ENCODE assay signal across 12 mouse cellular contexts in genomic region chr2:73607609-73608008, GRCm38 (mm10). TPM values are rescaled to one million over a fixed set of nuclear protein-coding genes. Genes with fewer than 3 reads are reported as not detected.
DNase-seq lines count a peak whose midpoint lies in the region; ATAC-seq and TF ChIP-seq lines count a peak whose summit lies in the region.
"Had no signal": no experiment of that assay in that cellular context is flagged by ENCODE, and none has a peak within 500 bp of the region (broad histone marks: within the 10 kb centered on the region; RNA-seq: fewer than 3 reads in every experiment).

No protein-coding gene starts in this region.

- TF ChIP-seq CTCF in liver, postnatal 0 days (IDR thresholded peaks at IDR 0.05; ENCODE audit: low read depth): no peak

- H3K9me3 ChIP-seq in heart, embryonic 11.5 days (replicated peaks; ENCODE audit: control insufficient read depth, low read length): no peaks in the 10 kb centered on the region
- H3K9me3 ChIP-seq in megakaryocyte, embryonic 14.5 days: no peaks in the 10 kb centered on the region
- H3K9me3 ChIP-seq in embryonic facial prominence, embryonic 10.5 days: no peaks in the 10 kb centered on the region
- H3K9me3 ChIP-seq in limb, embryonic 12.5 days: no peaks in the 10 kb centered on the region
- H3K9me3 ChIP-seq in liver, postnatal 0 days (ENCODE audit: low read length): no peaks in the 10 kb centered on the region

- H3K36me3 ChIP-seq in heart, embryonic 11.5 days (ENCODE audit: control insufficient read depth, insufficient read depth, low read length): no peaks in the 10 kb centered on the region
- no peaks in the 10 kb centered on the region for H3K36me3 ChIP-seq in megakaryocyte, embryonic 14.5 days (replicated peaks; ENCODE audit: low read length)
- H3K36me3 ChIP-seq in embryonic facial prominence, embryonic 10.5 days (replicated peaks): peaks cover 28% of the 10 kb centered on the region
- peaks cover 16% of the 10 kb centered on the region for H3K36me3 ChIP-seq in limb, embryonic 12.5 days
- H3K36me3 ChIP-seq in liver, postnatal 0 days (replicated peaks; ENCODE audit: insufficient read depth, low read length): no peaks in the 10 kb centered on the region

- peak; percentile 23 to 37 for DNase-seq in heart, adult 18-20 months
- DNase-seq in embryonic facial prominence, embryonic 10.5 days (ENCODE audit: low spot score): no peak
- DNase-seq in cerebellum, postnatal 10 days: no peak
- DNase-seq in liver, postnatal 0 days: no peak
- DNase-seq: cerebellum, postnatal 25 days; gastrocnemius, postnatal 10 days; kidney, postnatal 25 days; thymus, postnatal 14 days had no signal

- H3K4me1 ChIP-seq in heart, embryonic 11.5 days (ENCODE audit: control insufficient read depth, insufficient read depth, low read length): peaks cover 10% of the 10 kb centered on the region
- H3K4me1 ChIP-seq in megakaryocyte, embryonic 14.5 days: peaks cover 75% of the 10 kb centered on the region
- peaks cover 23% of the 10 kb centered on the region for H3K4me1 ChIP-seq in embryonic facial prominence, embryonic 10.5 days
- peaks cover 17% of the 10 kb centered on the region for H3K4me1 ChIP-seq in limb, embryonic 12.5 days (replicated peaks)
- H3K4me1 ChIP-seq in liver, postnatal 0 days (ENCODE audit: insufficient read depth): no peaks in the 10 kb centered on the region

- 24% methylated on average over 4 of the region's 4 CpGs for WGBS in heart, embryonic 11.5 days (ENCODE audit: insufficient replicate concordance)
- WGBS in embryonic facial prominence, embryonic 10.5 days: 26% methylated on average over 4 of the region's 4 CpGs
- WGBS in limb, embryonic 12.5 days: 9% methylated on average over 4 of the region's 4 CpGs
- WGBS in liver, postnatal 0 days (ENCODE audit: insufficient replicate concordance): 48% methylated on average over 4 of the region's 4 CpGs

- ATAC-seq in heart, embryonic 11.5 days (replicated peaks; ENCODE audit: insufficient number of reproducible peaks, low FRiP score, low TSS enrichment): no peak
- no peak for ATAC-seq in megakaryocyte, adult 5-6 weeks (ENCODE audit: poor library complexity, severe bottlenecking)
- no peak for ATAC-seq in limb, embryonic 12.5 days (ENCODE audit: insufficient number of reproducible peaks, insufficient read depth, low FRiP score, low TSS enrichment, low read depth)
- no peak for ATAC-seq in liver, postnatal 0 days

- no peak overlapping the region for H3K27ac ChIP-seq in heart, embryonic 11.5 days (ENCODE audit: low read depth, low read length)
- peak overlapping the region; percentile 67 for H3K27ac ChIP-seq in embryonic facial prominence, embryonic 10.5 days (replicated peaks)
- peak overlapping the region; percentile 64 for H3K27ac ChIP-seq in limb, embryonic 12.5 days
- no peak overlapping the region for H3K27ac ChIP-seq in liver, postnatal 0 days (ENCODE audit: low read depth)

- no peak overlapping the region for H3K4me3 ChIP-seq in heart, embryonic 11.5 days (ENCODE audit: low read depth, low read length)
- peak overlapping the region; percentile 72 for H3K4me3 ChIP-seq in megakaryocyte, embryonic 14.5 days (replicated peaks)
- no peak overlapping the region for H3K4me3 ChIP-seq in embryonic facial prominence, embryonic 10.5 days
- H3K4me3 ChIP-seq in limb, embryonic 12.5 days (replicated peaks): no peak overlapping the region
- no peak overlapping the region for H3K4me3 ChIP-seq in liver, postnatal 0 days (ENCODE audit: low read depth, low read length)

- H3K9ac ChIP-seq in heart, embryonic 11.5 days (ENCODE audit: low read depth, low read length): no peak overlapping the region
- no peak overlapping the region for H3K9ac ChIP-seq in limb, embryonic 12.5 days (replicated peaks)
- no peak overlapping the region for H3K9ac ChIP-seq in liver, postnatal 0 days (replicated peaks)

- H3K4me2 ChIP-seq in heart, embryonic 11.5 days: no peak overlapping the region
- H3K4me2 ChIP-seq in limb, embryonic 12.5 days: no peak overlapping the region
- no peak overlapping the region for H3K4me2 ChIP-seq in liver, postnatal 0 days (ENCODE audit: low read depth, low read length)

- H3K27me3 ChIP-seq in heart, embryonic 11.5 days (ENCODE audit: control insufficient read depth, insufficient read depth, low read length): no peaks in the 10 kb centered on the region
- no peaks in the 10 kb centered on the region for H3K27me3 ChIP-seq in megakaryocyte, embryonic 14.5 days (replicated peaks)
- H3K27me3 ChIP-seq in embryonic facial prominence, embryonic 10.5 days (replicated peaks; ENCODE audit: low read depth, poor library complexity, severe bottlenecking): no peaks in the 10 kb centered on the region
- no peaks in the 10 kb centered on the region for H3K27me3 ChIP-seq in limb, embryonic 12.5 days
- no peaks in the 10 kb centered on the region for H3K27me3 ChIP-seq in liver, postnatal 0 days (ENCODE audit: insufficient read depth, low read length)

- TF ChIP-seq EP300 in liver, postnatal 0 days (IDR thresholded peaks at IDR 0.05; ENCODE audit: low read depth): no peak

RNA-seq across cellular contexts. Expression of gene Chrna1, which starts 27.5 kb away (rescaled TPM):
- under 1 TPM in 1 of 2 experiments, not detected in 1; 0.05 TPM for total RNA-seq in heart, adult 18-20 months (2021)
- 0.15 and 0.33 TPM in 2 replicates for polyA plus RNA-seq in heart, embryonic 11.5 days (2014; fragmentation: Nextera tagmentation; extraction: Ambion mirVana)
- polyA plus RNA-seq in megakaryocyte, embryonic 14.5 days (2012; ENCODE audit: insufficient read depth, low replicate concordance): not detected in 2 replicates
- 0.09 TPM in 1 of 2 replicates, not detected in the other for total RNA-seq in megakaryocyte, adult 5-6 weeks (2015)
- total RNA-seq in megakaryocyte, adult 5-6 weeks (2017): not detected in 2 replicates
- polyA plus RNA-seq in embryonic facial prominence, embryonic 10.5 days (2016; fragmentation: Nextera tagmentation; extraction: Ambion mirVana): 0.64 and 0.80 TPM in 2 replicates
- polyA plus RNA-seq in limb, embryonic 12.5 days (2016; fragmentation: Nextera tagmentation; extraction: Ambion mirVana): 7.9 and 8.6 TPM in 2 replicates
- 0.06 and 0.18 TPM in 2 replicates for polyA plus RNA-seq in liver, postnatal 0 days (2015; fragmentation: Nextera tagmentation; extraction: Ambion mirVana)

Comparison
In these comparisons a context has a peak if more than half of its experiments do, and no peak if none do; other contexts are left out.
1. DNase-seq: peak in heart, adult 18-20 months (2 of 2); none in embryonic facial prominence, embryonic 10.5 days (single experiment), cerebellum, postnatal 10 days (0 of 2) and liver, postnatal 0 days (single experiment).
2. H3K27ac ChIP-seq: peak in embryonic facial prominence, embryonic 10.5 days (single experiment) and limb, embryonic 12.5 days (single experiment); none in heart, embryonic 11.5 days (single experiment) and liver, postnatal 0 days (single experiment).